Mouse (Mus musculus) MEL (cell line): ENCODE measurements around the gene Fam160b1. TPM values are rescaled to one million over a fixed set of nuclear protein-coding genes. Genes with fewer than 3 reads are reported as not detected.
A peak's percentile ranks its signal among the peaks of the same experiment; 100 is the strongest.

ENCODE experiments used
- DNase-seq: peaks from one replicate; pipeline ENCODE4 v3.0.0; 2011; ENCODE audit warnings: low read depth, low spot score
- H3K27ac ChIP-seq: 2 replicates; pipeline ENCODE4 v1.5.1; 2012; ENCODE audit warnings: low read depth, mild to moderate bottlenecking, control low read depth, low read length, moderate library complexity; ENCODE audit not compliant: control insufficient read depth
- H3K27me3 ChIP-seq, 2 experiments: fragments of 150-350 bp in 1 of 2; sonication (generic) in 1 of 2; 2 replicates each; pipeline ENCODE4 v1.6.1; 2012; ENCODE audit warnings: low read length in 2 of 2, mild to moderate bottlenecking in 2 of 2, improper control_type of control experiment in 1 of 2, moderate library complexity in 1 of 2; ENCODE audit not compliant: insufficient read depth in 2 of 2, control insufficient read depth in 1 of 2
- H3K36me3 ChIP-seq, 2 experiments: 2 replicates each; pipeline ENCODE4 v1.6.1; 2012 to 2014; ENCODE audit warnings: low read length in 2 of 2, improper control_type of control experiment in 1 of 2, inconsistent platforms in 1 of 2, mild to moderate bottlenecking in 1 of 2; ENCODE audit not compliant: insufficient read depth in 2 of 2, control insufficient read depth in 1 of 2
- H3K4me1 ChIP-seq, 2 experiments: fragments of 150-350 bp in 1 of 2; sonication (generic) in 1 of 2; 2 replicates each; pipeline ENCODE4 v1.6.1; 2012; ENCODE audit warnings: low read length in 2 of 2, improper control_type of control experiment in 1 of 2, mild to moderate bottlenecking in 1 of 2; ENCODE audit not compliant: insufficient read depth in 2 of 2, control insufficient read depth in 1 of 2
- H3K4me3 ChIP-seq, 2 experiments: fragments of 150-350 bp in 1 of 2; sonication (generic) in 1 of 2; 2 replicates each; pipeline ENCODE4 v1.5.1; 2012; ENCODE audit warnings: low read depth in 2 of 2, low read length in 2 of 2, mild to moderate bottlenecking in 2 of 2, moderate library complexity in 2 of 2, control low read depth in 1 of 2, improper control_type of control experiment in 1 of 2; ENCODE audit not compliant: control insufficient read depth in 1 of 2, insufficient read depth in 1 of 2
- H3K79me2 ChIP-seq: 2 replicates; pipeline ENCODE4 v1.6.1; 2012; ENCODE audit warnings: mild to moderate bottlenecking, low read length, moderate library complexity; ENCODE audit not compliant: control insufficient read depth, poor library complexity, insufficient read depth
- H3K9ac ChIP-seq: 2 replicates; pipeline ENCODE4 v1.6.1; 2012; ENCODE audit warnings: low read depth, mild to moderate bottlenecking, control low read depth, low read length, moderate library complexity; ENCODE audit not compliant: control insufficient read depth, poor library complexity, severe bottlenecking
- H3K9me3 ChIP-seq: fragments of 150-350 bp; sonication (generic); replicated peaks from 2 replicates; pipeline ENCODE4 v1.6.1; 2012; ENCODE audit warnings: mild to moderate bottlenecking, low read length, improper control_type of control experiment, moderate library complexity; ENCODE audit not compliant: insufficient read depth
- CHD2 ChIP-seq: IDR thresholded peaks from 2 replicates; pipeline ENCODE4 v1.6.1; 2011; ENCODE audit warnings: low read length, improper control_type of control experiment
- CTCF ChIP-seq, 3 experiments: IDR thresholded peaks in 2 of 3; conservative IDR thresholded peaks in 1 of 3; 2 replicates each; pipeline ENCODE4 v1.5.1; 2011 to 2012; ENCODE audit warnings: low read length in 3 of 3, low read depth in 2 of 3, mild to moderate bottlenecking in 2 of 3, improper control_type of control experiment in 1 of 3, inconsistent platforms in 1 of 3, mixed read lengths in 1 of 3, moderate library complexity in 1 of 3; ENCODE audit not compliant: control insufficient read depth in 1 of 3, insufficient read depth in 1 of 3, poor library complexity in 1 of 3, severe bottlenecking in 1 of 3
- ELF1 ChIP-seq: IDR thresholded peaks from 2 replicates; pipeline ENCODE4 v1.6.1; 2014; ENCODE audit warnings: low read depth, mild to moderate bottlenecking, inconsistent platforms, low read length, improper control_type of control experiment, moderate library complexity
- EP300 ChIP-seq, 2 experiments: IDR thresholded peaks; 2 replicates each; pipeline ENCODE4 v1.6.1; 2011; ENCODE audit warnings: improper control_type of control experiment in 2 of 2, low read length in 2 of 2, low read depth in 1 of 2, mild to moderate bottlenecking in 1 of 2
- ETS1 ChIP-seq: IDR thresholded peaks from 2 replicates; pipeline ENCODE4 v1.6.1; 2012; ENCODE audit warnings: low read depth, mild to moderate bottlenecking, inconsistent platforms, low read length, improper control_type of control experiment, moderate library complexity
- GABPA ChIP-seq: IDR thresholded peaks from 2 replicates; pipeline ENCODE4 v1.6.1; 2012; ENCODE audit warnings: low read depth, mild to moderate bottlenecking, inconsistent platforms, low read length, improper control_type of control experiment, moderate library complexity
- HCFC1 ChIP-seq: IDR thresholded peaks from 2 replicates; pipeline ENCODE4 v1.6.1; 2012; ENCODE audit warnings: low read depth, mild to moderate bottlenecking, inconsistent platforms, low read length, improper control_type of control experiment, moderate library complexity
- JUND ChIP-seq: IDR thresholded peaks from 2 replicates; pipeline ENCODE4 v1.6.1; 2011; ENCODE audit warnings: low read depth, mild to moderate bottlenecking, improper control_type of control experiment, low read length
- MAFK ChIP-seq: IDR thresholded peaks from 2 replicates; pipeline ENCODE4 v1.6.1; 2011; ENCODE audit warnings: low read depth, mild to moderate bottlenecking, low read length, improper control_type of control experiment, borderline replicate concordance
- MAZ ChIP-seq: IDR thresholded peaks from 2 replicates; pipeline ENCODE4 v1.6.1; 2012; ENCODE audit warnings: low read depth, mild to moderate bottlenecking, inconsistent platforms, low read length, improper control_type of control experiment
- MEF2A ChIP-seq: IDR thresholded peaks from 2 replicates; pipeline ENCODE4 v1.6.1; 2014; ENCODE audit warnings: low read depth, mild to moderate bottlenecking, inconsistent platforms, low read length, improper control_type of control experiment; ENCODE audit not compliant: poor library complexity, insufficient replicate concordance, severe bottlenecking; ENCODE audit errors: extremely low read depth
- POLR2A ChIP-seq, 2 experiments: IDR thresholded peaks; 2 replicates each; pipeline ENCODE4 v1.6.1; 2011 to 2012; ENCODE audit warnings: low read length in 2 of 2, mild to moderate bottlenecking in 2 of 2, control low read depth in 1 of 2, improper control_type of control experiment in 1 of 2, low read depth in 1 of 2, moderate library complexity in 1 of 2; ENCODE audit not compliant: control insufficient read depth in 1 of 2, insufficient read depth in 1 of 2, poor library complexity in 1 of 2
- POLR2AphosphoS2 ChIP-seq: IDR thresholded peaks from 2 replicates; pipeline ENCODE4 v1.6.1; 2011; ENCODE audit warnings: low read length, improper control_type of control experiment
- SMC3 ChIP-seq: IDR thresholded peaks from 2 replicates; pipeline ENCODE4 v1.6.1; 2011; ENCODE audit warnings: low read depth, low read length, improper control_type of control experiment
- TAL1 ChIP-seq: IDR thresholded peaks from 2 replicates; pipeline ENCODE4 v1.6.1; 2012; ENCODE audit warnings: mild to moderate bottlenecking, inconsistent platforms, low read length, moderate library complexity, mixed read lengths
- UBTF ChIP-seq: IDR thresholded peaks from 2 replicates; pipeline ENCODE4 v1.6.1; 2012; ENCODE audit warnings: low read depth, mild to moderate bottlenecking, inconsistent platforms, low read length, improper control_type of control experiment, moderate library complexity, borderline replicate concordance; ENCODE audit not compliant: insufficient read depth
- USF1 ChIP-seq: IDR thresholded peaks from 2 replicates; pipeline ENCODE4 v1.6.1; 2014; ENCODE audit warnings: low read depth, mild to moderate bottlenecking, inconsistent platforms, low read length, improper control_type of control experiment, moderate library complexity
- USF2 ChIP-seq, 2 experiments: IDR thresholded peaks; 2 replicates each; pipeline ENCODE4 v1.6.1; 2011 to 2012; ENCODE audit warnings: improper control_type of control experiment in 2 of 2, low read length in 2 of 2, borderline replicate concordance in 1 of 2, inconsistent platforms in 1 of 2, low read depth in 1 of 2, mild to moderate bottlenecking in 1 of 2; ENCODE audit not compliant: insufficient read depth in 1 of 2
- ZC3H11A ChIP-seq: IDR thresholded peaks from 2 replicates; pipeline ENCODE4 v1.6.1; 2012; ENCODE audit warnings: low read depth, mild to moderate bottlenecking, inconsistent platforms, low read length, improper control_type of control experiment
- ZMIZ1 ChIP-seq: IDR thresholded peaks from 2 replicates; pipeline ENCODE4 v1.6.1; 2012; ENCODE audit warnings: low read depth, mild to moderate bottlenecking, inconsistent platforms, low read length, improper control_type of control experiment, moderate library complexity
- polyA plus RNA-seq, 2 experiments: library from polyadenylated mRNA; stranded (reverse) in 1 of 2; unstranded in 1 of 2; fragments of >175 nt in 1 of 2; fragments of >200 nt in 1 of 2; gene quantifications; 2 replicates each; pipeline versions ENCODE4 v1.2.1 to v1.2.4; 2012; ENCODE audit warnings: low replicate concordance in 2 of 2, low read depth in 1 of 2; ENCODE audit not compliant: insufficient read length in 2 of 2, insufficient read depth in 1 of 2, missing spikeins in 1 of 2
- total RNA-seq: library from RNA; depleted of rRNA; stranded (reverse); fragments of 300-350 nt; gene quantifications from 2 replicates; pipeline ENCODE4 v1.2.3, GENCODE M21; 2012

Gene Fam160b1
- total and polyA plus RNA-seq, 3 experiments = 8.6 to 28.3 (median 19.0) TPM

DNA sequence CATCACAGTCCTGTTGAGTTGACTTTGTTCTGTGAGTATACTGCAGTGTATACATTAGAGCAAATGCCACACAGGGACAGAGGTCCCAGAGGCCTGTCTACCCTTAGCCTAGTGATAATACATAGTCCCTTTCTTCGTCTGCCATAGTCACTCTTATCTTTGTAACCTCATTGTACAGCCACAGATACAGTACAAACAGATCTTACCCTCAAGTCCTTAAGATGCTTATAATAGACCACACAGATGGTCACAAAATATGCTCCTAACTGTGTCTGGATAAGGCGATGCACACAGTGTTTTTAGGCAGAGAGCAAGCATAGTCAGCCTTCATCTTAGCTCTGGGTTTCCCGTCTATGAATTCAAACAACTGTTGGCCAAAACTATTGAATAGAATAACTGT, 43.9 kb upstream of the Fam160b1 start:
- TF ChIP-seq TAL1 (0 out of 2 replicates have a peak, but pooled peaks have one; percentile 13), SMC3 (no peak)
- Histone ChIP-seq H3K27ac (no peak overlapping the region), H3K4me1 (no peaks in the 10 kb centered on the region), H3K79me2 (no peaks in the 10 kb centered on the region), H3K36me3 (no peaks in the 10 kb centered on the region), H3K27me3 (peaks cover 0 to 7% of the 10 kb centered on the region in 2 experiments), H3K9ac (no peak overlapping the region), H3K4me3 (no peak overlapping the region), H3K9me3 (no peaks in the 10 kb centered on the region)
- no peak for DNase-seq

DNA sequence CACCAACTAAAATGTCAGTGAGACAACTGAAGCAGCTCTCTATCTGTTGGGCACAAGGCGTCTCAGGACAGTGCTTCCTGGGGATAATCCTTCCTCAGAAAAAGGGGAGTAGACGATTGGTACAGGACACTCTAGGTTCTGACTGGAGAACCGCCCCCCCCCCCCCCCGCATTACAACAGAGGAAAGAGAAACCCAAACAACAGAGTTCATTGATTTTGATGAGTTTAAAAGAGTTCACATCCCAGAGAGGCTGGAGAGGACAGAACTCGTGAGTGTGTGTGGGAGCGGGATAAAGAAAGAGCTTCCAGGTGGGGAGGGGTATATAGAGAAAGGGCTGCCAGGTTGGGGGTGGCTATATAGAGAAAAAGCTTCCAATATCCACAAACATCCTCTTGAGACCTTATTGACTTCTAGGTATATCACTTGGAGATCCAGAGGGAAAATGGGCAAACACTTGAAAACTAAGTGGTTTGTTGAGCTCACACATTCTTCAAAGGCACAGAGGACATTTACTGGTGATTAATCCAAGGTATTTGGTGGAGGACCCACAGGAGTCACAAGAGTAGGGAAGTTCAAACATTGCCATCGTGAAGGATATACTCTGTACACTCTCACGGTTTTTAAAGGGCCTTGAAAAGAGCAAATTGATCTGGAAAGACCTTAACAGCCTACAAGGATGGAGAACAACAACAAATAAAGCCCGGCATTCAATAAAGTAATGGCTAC, 39.7 kb upstream of the Fam160b1 start:
- no peaks in the 10 kb centered on the region for H3K9me3 ChIP-seq

DNA sequence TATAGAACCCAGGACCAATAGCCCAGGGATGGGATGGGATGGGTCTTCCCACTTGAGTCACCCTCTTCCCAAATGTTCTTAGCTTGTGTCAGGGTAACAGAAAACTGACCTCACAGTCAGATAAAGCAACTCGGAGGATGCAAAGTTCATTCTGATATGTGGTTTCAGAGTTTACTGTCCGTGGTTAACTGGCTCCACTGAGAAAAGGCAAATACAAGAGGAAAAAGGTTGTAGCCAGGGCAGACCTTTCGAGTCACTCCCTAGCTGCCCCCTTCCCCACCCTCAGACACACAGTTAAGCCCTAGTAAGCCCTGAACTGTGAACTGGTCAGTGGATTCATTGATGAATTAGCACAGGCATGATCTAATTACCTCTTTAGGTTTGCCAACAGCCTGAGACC, 38.6 kb upstream of the Fam160b1 start:
- DNase-seq = no peak
- H3K27me3 ChIP-seq = peaks cover 1 to 6% of the 10 kb centered on the region in 2 experiments; a peak in 3 of 4 replicates
- H3K79me2 ChIP-seq = no peaks in the 10 kb centered on the region
- H3K27ac ChIP-seq = no peak overlapping the region
- H3K9me3 ChIP-seq = no peaks in the 10 kb centered on the region
- TF ChIP-seq HCFC1 (no peak), ELF1 (no peak), MAFK (no peak), POLR2A (IDR thresholded peaks at IDR 0.05; ENCODE audit: control insufficient read depth in 1 of 2, insufficient read depth in 1 of 2, low read depth in 1 of 2, low read length in 2 of 2, poor library complexity in 1 of 2) (no peak), ETS1 (no peak), EP300 (IDR thresholded peaks at IDR 0.05; ENCODE audit: low read depth in 1 of 2, low read length in 2 of 2) (no peak), UBTF (no peak), JUND (no peak), CTCF (IDR thresholded peaks at IDR 0.05 in 2 of 3, conservative IDR thresholded peaks at IDR 0.05 in 1 of 3; ENCODE audit: control insufficient read depth in 1 of 3, insufficient read depth in 1 of 3, low read depth in 2 of 3, low read length in 3 of 3, poor library complexity in 1 of 3, severe bottlenecking in 1 of 3) (no peak), GABPA (no peak), POLR2AphosphoS2 (no peak), MAZ (no peak), CHD2 (no peak), SMC3 (no peak), ZC3H11A (no peak), ZMIZ1 (no peak), USF1 (no peak), USF2 (IDR thresholded peaks at IDR 0.05; ENCODE audit: borderline replicate concordance in 1 of 2, insufficient read depth in 1 of 2, low read depth in 1 of 2, low read length in 2 of 2) (no peak)
- no peak overlapping the region for H3K9ac ChIP-seq
- no peaks in the 10 kb centered on the region for H3K36me3 ChIP-seq
- no peak overlapping the region for H3K4me3 ChIP-seq
- no peaks in the 10 kb centered on the region for H3K4me1 ChIP-seq

More for the DNA sequence above, 39.7 kb upstream of the Fam160b1 start:
- Histone ChIP-seq H3K27me3 (peaks cover 1 to 6% of the 10 kb centered on the region in 2 experiments; a peak in 3 of 4 replicates), H3K4me3 (no peak overlapping the region), H3K4me1 (no peaks in the 10 kb centered on the region), H3K79me2 (no peaks in the 10 kb centered on the region), H3K36me3 (no peaks in the 10 kb centered on the region), H3K9ac (no peak overlapping the region), H3K27ac (no peak overlapping the region)
- TF ChIP-seq MEF2A (no peak), USF2 (IDR thresholded peaks at IDR 0.05; ENCODE audit: borderline replicate concordance in 1 of 2, insufficient read depth in 1 of 2, low read depth in 1 of 2, low read length in 2 of 2) (no peak)
- DNase-seq = no peak
